Mouse (Mus musculus): ENCODE measurements around the gene Hnrnpdl. TPM values are rescaled to one million over a fixed set of nuclear protein-coding genes. Genes with fewer than 3 reads are reported as not detected.

The Hnrnpdl gene
- total and polyA plus RNA-seq, 3 experiments: 153 to 239 TPM; not detected in 1

- TF ChIP-seq GABPA (IDR thresholded peaks at IDR 0.05; ENCODE audit: low read depth, low read length) (no peak), GATA1 (IDR thresholded peaks at IDR 0.05; ENCODE audit: low read depth, low read length) (no peak), ETS1 (IDR thresholded peaks at IDR 0.05; ENCODE audit: low read depth, low read length) (0 out of 2 replicates have a peak, but pooled peaks have one; percentile 12), ZMIZ1 (IDR thresholded peaks at IDR 0.05; ENCODE audit: low read depth, low read length) (no peak), SIN3A (IDR thresholded peaks at IDR 0.05; ENCODE audit: low read length) (no peak; the same call in 1 of the 2 replicates), TAL1 (IDR thresholded peaks at IDR 0.05; ENCODE audit: low read length) (no peak), MEF2A (IDR thresholded peaks at IDR 0.05; ENCODE audit: extremely low read depth, insufficient replicate concordance, low read depth, low read length, poor library complexity, severe bottlenecking) (no peak), MYC (IDR thresholded peaks at IDR 0.05; ENCODE audit: low read depth, low read length) (no peak), CHD2 (IDR thresholded peaks at IDR 0.05; ENCODE audit: low read length) (no peak), TBP (IDR thresholded peaks at IDR 0.05; ENCODE audit: low read depth, low read length) (no peak), POLR2A (IDR thresholded peaks at IDR 0.05; ENCODE audit: control insufficient read depth in 1 of 2, insufficient read depth in 1 of 2, low read depth in 1 of 2, low read length in 2 of 2, poor library complexity in 1 of 2) (no peak), MYB (IDR thresholded peaks at IDR 0.05; ENCODE audit: low read depth, low read length) (no peak), EP300 (IDR thresholded peaks at IDR 0.05; ENCODE audit: low read depth in 1 of 2, low read length in 2 of 2) (no peak), BHLHE40 (IDR thresholded peaks at IDR 0.05; ENCODE audit: borderline replicate concordance, low read depth, low read length) (peak; percentile 77), UBTF (IDR thresholded peaks at IDR 0.05; ENCODE audit: borderline replicate concordance, insufficient read depth, low read depth, low read length) (no peak), USF2 (IDR thresholded peaks at IDR 0.05; ENCODE audit: borderline replicate concordance in 1 of 2, insufficient read depth in 1 of 2, low read depth in 1 of 2, low read length in 2 of 2) (no peak), SMC3 (IDR thresholded peaks at IDR 0.05; ENCODE audit: low read depth, low read length) (peak; percentile 2; the same call in 1 of the 2 replicates), ZNF384 (IDR thresholded peaks at IDR 0.05; ENCODE audit: low read depth, low read length) (no peak), POLR2AphosphoS2 (IDR thresholded peaks at IDR 0.05; ENCODE audit: low read length) (no peak), MXI1 (IDR thresholded peaks at IDR 0.05; ENCODE audit: low read depth, low read length) (peak; percentile 83)
These were observed 39.8 kb upstream of the Hnrnpdl start (continued) for GRCm38 (mm10) chr5:100079040-100079930.

- H3K9ac ChIP-seq (ENCODE audit: control insufficient read depth, low read depth, low read length, poor library complexity, severe bottlenecking): no peak overlapping the region
- peak in 2 of 3 experiments; percentile 21 to 51; a peak in 5 of 6 replicates for TF ChIP-seq CTCF (IDR thresholded peaks at IDR 0.05 in 2 of 3, conservative IDR thresholded peaks at IDR 0.05 in 1 of 3; ENCODE audit: control insufficient read depth in 1 of 3, insufficient read depth in 1 of 3, low read depth in 2 of 3, low read length in 3 of 3, poor library complexity in 1 of 3, severe bottlenecking in 1 of 3)
- TF ChIP-seq ZC3H11A (IDR thresholded peaks at IDR 0.05; ENCODE audit: low read depth, low read length): peak; percentile 51; the same call in 1 of the 2 replicates
- TF ChIP-seq TAL1 (IDR thresholded peaks at IDR 0.05; ENCODE audit: low read length): no peak
- TF ChIP-seq SMC3 (IDR thresholded peaks at IDR 0.05; ENCODE audit: low read depth, low read length): peak; percentile 43
- no peak for TF ChIP-seq MAFK (IDR thresholded peaks at IDR 0.05; ENCODE audit: borderline replicate concordance, low read depth, low read length)
- peak; percentile 46 for TF ChIP-seq RAD21 (IDR thresholded peaks at IDR 0.05; ENCODE audit: low read depth, low read length)
- no peaks in the 10 kb centered on the region for H3K79me2 ChIP-seq (ENCODE audit: control insufficient read depth, insufficient read depth, low read length, poor library complexity)
- peak; percentile 27 for DNase-seq (ENCODE audit: low read depth, low spot score)
- H3K27ac ChIP-seq (ENCODE audit: control insufficient read depth, low read depth, low read length): no peak overlapping the region
- no peaks in the 10 kb centered on the region for H3K27me3 ChIP-seq (ENCODE audit: control insufficient read depth in 1 of 2, insufficient read depth in 2 of 2, low read length in 2 of 2)
- H3K4me3 ChIP-seq (ENCODE audit: control insufficient read depth in 1 of 2, insufficient read depth in 1 of 2, low read depth in 2 of 2, low read length in 2 of 2): no peak overlapping the region
- H3K4me1 ChIP-seq (ENCODE audit: control insufficient read depth in 1 of 2, insufficient read depth in 2 of 2, low read length in 2 of 2): peaks cover 3 to 5% of the 10 kb centered on the region in 2 experiments; a peak in 2 of 4 replicates
- peaks cover 0 to 5% of the 10 kb centered on the region in 2 experiments; a peak in 2 of 4 replicates for H3K36me3 ChIP-seq (ENCODE audit: control insufficient read depth in 1 of 2, insufficient read depth in 2 of 2, low read length in 2 of 2)
- H3K9me3 ChIP-seq (replicated peaks; ENCODE audit: insufficient read depth, low read length): no peaks in the 10 kb centered on the region
These were observed 35.1 kb upstream of the Hnrnpdl start for GRCm38 (mm10) chr5:100074571-100074970.
